15 mouse cellular contexts compared by ENCODE assay signal in the genomic region with DNA sequence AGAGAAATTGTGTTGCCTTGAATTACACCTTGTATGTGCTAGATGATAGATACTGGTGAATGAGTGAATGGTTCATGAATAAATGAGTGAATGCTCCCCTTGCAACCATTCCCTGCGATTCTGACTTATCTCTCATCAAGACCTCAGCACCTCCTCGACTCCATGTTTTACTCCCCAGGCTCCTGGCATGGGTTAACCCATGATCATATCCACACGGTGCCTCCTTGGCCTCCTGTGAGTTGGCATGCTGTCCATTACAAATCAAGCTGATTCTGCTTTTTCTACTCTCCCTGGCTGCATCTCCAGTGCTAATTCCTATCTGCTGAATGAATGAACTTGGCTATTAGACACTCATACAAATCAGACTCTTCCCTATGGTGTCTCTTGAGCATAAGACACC.
A peak's percentile ranks its signal among the peaks of the same experiment; 100 is the strongest.
DNase-seq lines count a peak whose midpoint lies in the region.
"Had no signal": no experiment of that assay in that cellular context is flagged by ENCODE, and none has a peak within 500 bp of the region (broad histone marks: within the 10 kb centered on the region; RNA-seq: fewer than 3 reads in every experiment).

No protein-coding gene starts in this region.

- DNase-seq in heart, adult 11 months = peak; percentile 36
- no peak for DNase-seq in heart, adult 8-10 months (ENCODE audit: low spot score)
- DNase-seq in 3T3-L1 (ENCODE audit: low read depth, low spot score) = peak; percentile 4
- DNase-seq in NIH3T3 (ENCODE audit: low read depth) = peak; percentile 73
- no peak for DNase-seq in lung, postnatal 10 days
- DNase-seq: adrenal gland, adult 2 months; adrenal gland, postnatal 10 days; adrenal gland, postnatal 25 days; B cell, adult 2 months; cerebellum, adult 11 months; cerebellum, adult 18-20 months; cerebellum, adult 8-10 months; cerebellum, adult 9-11 months; cerebellum, postnatal 25 days; embryo, embryonic 11 days had no signal

Comparison
In these comparisons a context has a peak if more than half of its experiments do, and no peak if none do; other contexts are left out.
1. DNase-seq: peak in heart, adult 11 months (single experiment), 3T3-L1 (single experiment) and NIH3T3 (single experiment); none in heart, adult 8-10 months (single experiment) and lung, postnatal 10 days (single experiment).